Mouse (Mus musculus): ENCODE data around the gene Pdlim3. TPM values are rescaled to one million over a fixed set of nuclear protein-coding genes. Genes with fewer than 3 reads are reported as not detected.

Gene Pdlim3
- polyA plus RNA-seq, 1 experiment from 2014 or later, result 134 TPM

GRCm38 (mm10) chr8:45916496-45916895, 31.2 kb downstream of the Pdlim3 start:
- 89% methylated on average over 3 of the region's 3 CpGs for WGBS
- Histone ChIP-seq H3K27me3 (replicated peaks; ENCODE audit: control insufficient read depth, insufficient read depth, low read length) (no peaks in the 10 kb centered on the region), H3K4me3 (ENCODE audit: low read depth, low read length) (no peak overlapping the region), H3K27ac (ENCODE audit: low read depth, low read length) (no peak overlapping the region), H3K4me2 (replicated peaks; ENCODE audit: low read depth) (no peak overlapping the region), H3K4me1 (replicated peaks; ENCODE audit: control insufficient read depth, insufficient read depth, low read length) (no peaks in the 10 kb centered on the region), H3K9me3 (ENCODE audit: control insufficient read depth) (no peaks in the 10 kb centered on the region), H3K36me3 (ENCODE audit: control insufficient read depth, insufficient read depth) (peaks cover 3% of the 10 kb centered on the region; the same call in 1 of the 2 replicates), H3K9ac (ENCODE audit: low read depth, low read length) (no peak overlapping the region)
- no peak for ATAC-seq
- no peak for TF ChIP-seq CTCF (IDR thresholded peaks at IDR 0.05; ENCODE audit: low read depth)

DNA sequence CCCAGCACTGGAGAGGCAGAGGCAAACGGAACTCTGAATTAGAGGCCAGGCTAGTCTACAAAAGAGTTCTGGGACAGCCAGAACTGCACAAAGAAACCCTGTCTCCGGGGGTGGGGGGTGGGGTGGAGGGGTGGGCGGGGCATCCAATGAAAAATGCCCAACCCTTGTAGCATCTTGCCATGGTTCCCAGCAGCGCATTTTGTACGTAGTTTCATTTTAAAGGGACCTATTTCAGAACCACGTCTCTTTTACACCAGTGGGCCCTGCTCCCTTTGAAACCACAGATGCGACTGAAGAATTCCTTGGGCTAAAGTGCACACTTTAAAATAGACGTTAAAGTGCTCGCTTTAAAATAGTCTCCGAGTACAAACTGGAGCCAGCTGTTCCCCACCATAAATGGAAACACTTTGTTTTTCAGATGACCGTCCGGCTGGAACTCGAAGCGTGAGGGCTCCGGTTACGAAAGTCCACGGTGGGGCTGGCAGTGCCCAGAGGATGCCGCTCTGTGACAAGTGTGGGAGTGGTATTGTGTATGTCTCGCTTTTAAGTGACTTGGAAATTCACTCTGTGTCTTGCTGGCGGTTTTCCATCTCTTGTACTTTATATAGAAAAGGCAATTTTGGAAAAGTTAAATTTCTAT, 31.9 kb downstream of the Pdlim3 start:
- Histone ChIP-seq H3K27ac (ENCODE audit: low read depth, low read length) (no peak overlapping the region), H3K27me3 (replicated peaks; ENCODE audit: control insufficient read depth, insufficient read depth, low read length) (no peaks in the 10 kb centered on the region), H3K4me3 (ENCODE audit: low read depth, low read length) (no peak overlapping the region), H3K36me3 (ENCODE audit: control insufficient read depth, insufficient read depth) (peaks cover 3% of the 10 kb centered on the region; the same call in 1 of the 2 replicates), H3K4me2 (replicated peaks; ENCODE audit: low read depth) (no peak overlapping the region), H3K9me3 (ENCODE audit: control insufficient read depth) (no peaks in the 10 kb centered on the region), H3K4me1 (replicated peaks; ENCODE audit: control insufficient read depth, insufficient read depth, low read length) (no peaks in the 10 kb centered on the region), H3K9ac (ENCODE audit: low read depth, low read length) (no peak overlapping the region)
- ATAC-seq, result no peak
- WGBS, result 74% methylated on average over 20 of the region's 20 CpGs
- TF ChIP-seq CTCF (IDR thresholded peaks at IDR 0.05; ENCODE audit: low read depth), result no peak

GRCm38 (mm10) chr8:45918891-45919290, 33.6 kb downstream of the Pdlim3 start:
- Histone ChIP-seq H3K4me2 (replicated peaks; ENCODE audit: low read depth) (no peak overlapping the region), H3K9me3 (ENCODE audit: control insufficient read depth) (no peaks in the 10 kb centered on the region), H3K4me1 (replicated peaks; ENCODE audit: control insufficient read depth, insufficient read depth, low read length) (no peaks in the 10 kb centered on the region), H3K27ac (ENCODE audit: low read depth, low read length) (no peak overlapping the region), H3K4me3 (ENCODE audit: low read depth, low read length) (no peak overlapping the region), H3K9ac (ENCODE audit: low read depth, low read length) (no peak overlapping the region), H3K36me3 (ENCODE audit: control insufficient read depth, insufficient read depth) (peaks cover 3% of the 10 kb centered on the region; the same call in 1 of the 2 replicates), H3K27me3 (replicated peaks; ENCODE audit: control insufficient read depth, insufficient read depth, low read length) (no peaks in the 10 kb centered on the region)
- ATAC-seq, result no peak
- no peak for TF ChIP-seq CTCF (IDR thresholded peaks at IDR 0.05; ENCODE audit: low read depth)
- WGBS, result 83% methylated on average over 15 of the region's 15 CpGs

DNA sequence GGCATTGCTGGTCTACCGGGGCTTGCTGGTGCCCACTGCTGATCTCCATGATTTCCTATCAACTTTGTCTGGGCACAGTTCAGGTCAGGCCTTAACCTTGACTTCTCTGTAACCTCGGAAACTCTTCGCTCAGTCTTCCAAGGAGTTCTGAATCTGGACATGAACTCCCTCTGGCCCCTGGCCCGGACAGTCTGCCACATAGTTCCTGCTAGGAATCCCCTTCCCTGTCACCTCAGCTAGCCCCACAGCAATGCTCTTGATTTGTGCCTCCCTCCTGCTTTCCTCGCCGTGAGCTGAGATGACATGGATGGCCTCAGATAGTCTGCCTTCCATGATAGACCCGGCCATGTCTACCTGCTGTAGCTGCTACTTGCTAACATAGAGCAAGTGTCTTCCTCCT, 35.1 kb downstream of the Pdlim3 start:
- Histone ChIP-seq H3K4me1 (replicated peaks; ENCODE audit: control insufficient read depth, insufficient read depth, low read length) (no peaks in the 10 kb centered on the region), H3K27ac (ENCODE audit: low read depth, low read length) (no peak overlapping the region), H3K9me3 (ENCODE audit: control insufficient read depth) (no peaks in the 10 kb centered on the region), H3K27me3 (replicated peaks; ENCODE audit: control insufficient read depth, insufficient read depth, low read length) (no peaks in the 10 kb centered on the region), H3K9ac (ENCODE audit: low read depth, low read length) (no peak overlapping the region), H3K4me2 (replicated peaks; ENCODE audit: low read depth) (no peak overlapping the region), H3K36me3 (ENCODE audit: control insufficient read depth, insufficient read depth) (peaks cover 3% of the 10 kb centered on the region; the same call in 1 of the 2 replicates), H3K4me3 (ENCODE audit: low read depth, low read length) (no peak overlapping the region)
- no peak for ATAC-seq
- no peak for TF ChIP-seq CTCF (IDR thresholded peaks at IDR 0.05; ENCODE audit: low read depth)
- 96% methylated on average over 7 of the region's 7 CpGs for WGBS

- no peak for TF ChIP-seq CTCF (IDR thresholded peaks at IDR 0.05; ENCODE audit: low read depth)
- 90% methylated on average over 7 of the region's 7 CpGs for WGBS
Observed at GRCm38 (mm10) chr8:45922116-45922515, 36.9 kb downstream of the Pdlim3 start.

GRCm38 (mm10) chr8:45934582-45935014, 49.3 kb downstream of the Pdlim3 start, which contains the start of gene Ccdc110:
Gene Ccdc110, plus strand, starts transcription at chr8:45934619.
- no peaks in the 10 kb centered on the region for H3K9me3 ChIP-seq (ENCODE audit: control insufficient read depth)
- H3K4me2 ChIP-seq (replicated peaks; ENCODE audit: low read depth), result peak within 1 kb of the TSS; percentile 43; the same call in 1 of the 2 replicates
- H3K36me3 ChIP-seq (ENCODE audit: control insufficient read depth, insufficient read depth), result no peaks in the 10 kb centered on the region
- H3K27ac ChIP-seq (ENCODE audit: low read depth, low read length), result no peak within 1 kb of the TSS
- ATAC-seq, result peak; percentile 83
- WGBS, result 6% methylated on average over 23 of the region's 23 CpGs
- H3K4me1 ChIP-seq (replicated peaks; ENCODE audit: control insufficient read depth, insufficient read depth, low read length), result no peaks in the 10 kb centered on the region
- 0 out of 2 replicates have a peak within 1 kb of the TSS, but pooled peaks have one; percentile 9 for H3K4me3 ChIP-seq (ENCODE audit: low read depth, low read length)
- no peaks in the 10 kb centered on the region for H3K27me3 ChIP-seq (replicated peaks; ENCODE audit: control insufficient read depth, insufficient read depth, low read length)
- H3K9ac ChIP-seq (ENCODE audit: low read depth, low read length), result no peak within 1 kb of the TSS
- peak; percentile 100 for TF ChIP-seq CTCF (IDR thresholded peaks at IDR 0.05; ENCODE audit: low read depth)

More at GRCm38 (mm10) chr8:45922116-45922515, 36.9 kb downstream of the Pdlim3 start:
- Histone ChIP-seq H3K27me3 (replicated peaks; ENCODE audit: control insufficient read depth, insufficient read depth, low read length) (no peaks in the 10 kb centered on the region), H3K4me2 (replicated peaks; ENCODE audit: low read depth) (no peak overlapping the region), H3K4me3 (ENCODE audit: low read depth, low read length) (no peak overlapping the region), H3K27ac (ENCODE audit: low read depth, low read length) (no peak overlapping the region), H3K36me3 (ENCODE audit: control insufficient read depth, insufficient read depth) (peaks cover 3% of the 10 kb centered on the region; the same call in 1 of the 2 replicates), H3K9me3 (ENCODE audit: control insufficient read depth) (no peaks in the 10 kb centered on the region), H3K9ac (ENCODE audit: low read depth, low read length) (no peak overlapping the region), H3K4me1 (replicated peaks; ENCODE audit: control insufficient read depth, insufficient read depth, low read length) (no peaks in the 10 kb centered on the region)
- ATAC-seq, result no peak
